Mouse (Mus musculus) monocyte, adult 59 days (primary cell): ENCODE measurements around the gene Skil. TPM values are rescaled to one million over a fixed set of nuclear protein-coding genes. Genes with fewer than 3 reads are reported as not detected.

Experiments used
- total RNA-seq, 2 experiments: library from RNA; stranded (reverse); gene quantifications; one replicate each; pipeline ENCODE4 v1.2.4; 2023

Skil gene
- 100 to 1,000 TPM; 130 to 135 TPM for total RNA-seq

DNA sequence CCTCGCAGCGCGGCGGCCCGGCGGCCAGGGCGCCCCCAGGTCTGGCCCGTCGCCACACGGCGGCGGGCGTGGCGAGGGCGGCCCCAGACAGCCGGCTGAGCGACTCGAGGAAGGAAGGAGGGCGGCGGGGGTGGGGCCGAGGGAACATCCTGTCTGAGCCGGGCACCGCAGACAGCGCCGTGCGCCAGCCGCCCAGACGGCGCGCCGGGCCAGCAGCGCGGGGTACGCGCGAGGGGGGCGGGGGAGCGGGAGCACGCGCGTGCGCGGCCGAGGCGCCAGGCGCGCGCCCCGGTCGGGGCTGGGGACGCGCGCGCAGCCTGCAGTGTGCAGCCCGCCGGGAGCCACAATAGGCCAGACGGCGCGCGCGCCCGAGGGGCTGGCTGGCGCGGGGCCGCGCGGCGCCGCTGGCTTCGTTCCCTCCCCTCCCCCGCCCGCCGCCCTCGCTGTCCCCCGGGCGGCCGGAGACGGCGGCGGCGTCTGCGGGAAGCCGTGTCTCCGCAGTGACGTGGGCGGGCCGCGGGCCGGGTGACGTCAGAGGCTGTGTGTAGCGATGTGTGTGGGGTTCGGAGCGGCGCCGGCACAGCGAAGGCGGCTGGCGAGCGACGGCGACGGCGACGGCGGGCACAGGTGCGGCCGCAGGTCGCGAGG is at the start of gene Skil:
TSS of gene Skil (plus strand) at position 528 of the 648 bp plus-strand sequence.

GRCm38 (mm10) chr3:31149706-31150105 is 54.8 kb downstream of the Skil start, which contains the start of gene Cldn11:
Cldn11 (plus strand) TSS chr3:31149920.

Other genes with a start within 250 kb of the Skil start
- 10 to 100 TPM; 14.5 to 17.8 TPM for gene Gpr160, start 239.1 kb upstream of the Skil start, total RNA-seq
- 10 to 100 TPM; 49.9 to 51.5 TPM for gene Phc3, start 125.6 kb upstream of the Skil start, total RNA-seq
- gene Prkci, start 99.3 kb upstream of the Skil start, total RNA-seq: 10 to 100 TPM; 13.7 to 17.5 TPM
- not detected for gene Cldn11, start 54.9 kb downstream of the Skil start, total RNA-seq
- under 1 TPM; 0.18 TPM for gene Slc7a14, start 215.3 kb downstream of the Skil start, total RNA-seq